Mouse (Mus musculus): Measurements from ENCODE around the gene Arid2. TPM values are rescaled to one million over a fixed set of nuclear protein-coding genes. Genes with fewer than 3 reads are reported as not detected.
A peak's percentile ranks its signal among the peaks of the same experiment; 100 is the strongest.
"Not testable (repeated sequence)": the region's sequence is repeated elsewhere in the genome, so short reads cannot be mapped to it uniquely, and the experiment has no call there.

The Arid2 gene
- total RNA-seq (2014; fragmentation: Nextera tagmentation), result 41.7 and 64.9 TPM in 2 replicates
- 33.8 and 38.6 TPM in 2 replicates for total RNA-seq (2017)

DNA sequence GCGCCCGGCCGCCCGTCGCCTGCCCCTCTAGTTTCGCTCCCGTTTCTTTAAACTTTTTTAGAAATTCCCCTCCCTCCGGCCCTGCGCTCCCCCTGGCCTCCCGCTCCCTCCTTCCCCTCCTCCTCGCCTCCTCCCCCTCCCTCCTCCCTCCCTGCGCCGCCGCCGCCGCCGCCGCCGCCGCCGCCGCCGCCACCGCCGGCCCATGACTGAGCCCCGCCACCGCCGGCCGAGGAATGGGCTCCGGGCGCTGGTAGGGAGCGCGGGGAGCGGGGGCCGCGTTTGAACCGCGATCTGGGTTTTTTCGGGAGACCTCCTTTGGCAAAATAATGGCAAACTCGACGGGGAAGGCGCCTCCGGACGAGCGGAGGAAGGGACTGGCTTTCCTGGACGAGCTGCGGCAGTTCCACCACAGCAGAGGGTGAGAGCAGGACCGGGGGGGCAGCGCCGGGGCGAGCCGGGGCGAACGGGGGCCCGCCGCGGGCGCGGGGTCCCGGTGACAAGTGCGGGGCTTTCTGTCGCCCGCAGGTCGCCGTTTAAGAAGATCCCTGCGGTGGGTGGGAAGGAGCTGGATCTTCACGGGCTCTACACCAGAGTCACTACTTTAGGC, at the start of gene Arid2:
Gene Arid2, plus strand, starts transcription at position 150 of the 607 bp plus-strand sequence.
- ATAC-seq (replicated peaks; ENCODE audit: poor library complexity, severe bottlenecking), result peak; percentile 6; the same call in 1 of the 2 replicates

DNA sequence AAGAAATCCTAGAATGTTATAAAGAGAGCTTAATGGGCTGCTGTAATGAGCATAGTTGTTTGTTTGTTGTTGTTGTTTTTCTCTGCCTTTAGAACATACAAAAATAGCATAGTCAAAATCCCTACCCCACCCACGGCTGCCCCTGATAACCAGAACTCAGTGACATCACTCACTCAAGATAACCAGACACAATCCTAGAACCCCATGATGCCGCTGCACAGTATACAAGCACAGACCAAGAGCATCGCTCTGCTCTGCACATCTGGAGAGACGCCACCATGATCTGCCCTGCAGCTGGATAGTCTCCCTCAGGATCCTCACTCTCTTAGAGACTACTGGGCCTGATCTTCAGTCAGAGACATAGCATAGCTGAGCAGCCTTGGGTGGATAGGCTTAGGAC, 49.2 kb upstream of the Arid2 start:
- ATAC-seq (replicated peaks; ENCODE audit: poor library complexity, severe bottlenecking), result no peak

DNA sequence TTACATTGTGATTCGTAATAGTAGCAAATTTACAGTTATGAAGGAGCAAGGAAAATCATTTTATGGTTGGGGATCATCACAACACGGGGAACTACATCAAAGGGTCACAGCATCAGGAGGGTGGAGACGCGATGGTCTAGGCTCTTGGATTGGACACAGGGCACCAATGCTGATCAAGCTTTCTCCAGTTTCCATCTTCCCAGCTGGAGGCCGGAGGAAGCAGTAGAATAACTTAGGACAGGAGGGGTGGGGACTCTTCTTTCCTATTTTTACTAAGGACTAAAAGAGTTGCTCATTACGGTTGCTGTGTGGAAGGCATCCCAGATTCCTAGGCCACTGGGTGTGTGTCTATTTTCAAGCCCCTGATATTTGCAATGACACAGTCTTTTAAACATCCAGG, 43.1 kb upstream of the Arid2 start:
- ATAC-seq (replicated peaks; ENCODE audit: poor library complexity, severe bottlenecking), result no peak

DNA sequence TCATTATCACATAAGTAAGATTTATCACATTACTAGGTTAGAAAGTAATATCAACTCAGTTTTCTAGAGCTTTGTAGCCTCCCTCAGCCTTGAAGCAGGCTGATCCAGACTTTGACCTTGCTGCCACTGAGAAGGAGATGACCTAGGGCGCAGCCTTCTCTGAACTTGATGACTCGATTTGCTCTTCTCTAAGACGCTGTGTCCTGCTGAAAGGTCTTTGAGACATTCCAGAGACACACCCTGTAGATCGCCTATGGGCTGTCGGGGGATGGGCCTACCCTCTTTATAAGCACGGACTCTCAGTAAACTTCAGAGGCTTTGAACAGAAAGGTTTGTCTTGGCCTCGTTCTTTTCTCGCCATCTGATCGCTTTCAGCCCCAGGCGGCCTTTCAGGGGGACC, 42.6 kb upstream of the Arid2 start:
- ATAC-seq (replicated peaks; ENCODE audit: poor library complexity, severe bottlenecking), result not testable (repeated sequence)

DNA sequence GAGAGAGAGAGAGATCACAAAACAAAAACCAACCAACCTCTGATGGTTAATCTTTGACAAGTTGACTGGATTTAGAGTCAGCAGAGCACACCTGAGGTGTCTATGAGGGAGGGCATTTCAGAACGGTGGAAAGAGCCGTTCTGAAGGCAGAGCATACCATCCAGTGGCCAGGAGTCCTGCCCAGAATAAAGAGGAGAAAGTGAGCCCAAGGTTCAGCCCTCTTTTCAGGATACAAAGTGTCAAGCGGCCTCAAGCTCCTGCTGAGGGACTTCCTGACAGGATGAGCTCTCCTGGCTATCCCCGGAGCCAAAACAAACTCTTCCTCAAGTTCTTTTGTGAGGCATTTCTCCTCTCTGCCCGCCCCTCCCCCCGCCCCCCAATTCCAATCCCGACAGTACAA, 33.5 kb upstream of the Arid2 start:
- no peak for ATAC-seq (replicated peaks; ENCODE audit: poor library complexity, severe bottlenecking)

DNA sequence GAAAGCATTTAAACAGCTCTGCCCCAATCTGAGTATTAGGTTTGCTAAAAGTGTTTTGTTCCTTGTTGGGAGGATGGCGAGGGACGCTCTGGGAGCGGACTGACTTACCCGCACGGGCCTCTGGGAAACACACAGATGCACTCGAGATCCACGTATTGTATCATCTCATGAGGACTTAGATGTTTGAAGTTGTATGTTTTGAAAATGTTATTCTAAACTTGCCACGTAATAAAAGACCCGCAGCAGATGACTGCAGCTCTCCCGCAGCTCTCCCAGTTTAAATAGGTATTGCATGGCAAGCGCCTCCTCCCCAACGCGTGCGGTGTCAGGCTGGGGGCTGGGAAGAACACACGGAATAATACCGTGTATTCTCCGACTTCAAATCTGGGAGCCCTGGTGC, 33.0 kb upstream of the Arid2 start:
- ATAC-seq (replicated peaks; ENCODE audit: poor library complexity, severe bottlenecking), result no peak

DNA sequence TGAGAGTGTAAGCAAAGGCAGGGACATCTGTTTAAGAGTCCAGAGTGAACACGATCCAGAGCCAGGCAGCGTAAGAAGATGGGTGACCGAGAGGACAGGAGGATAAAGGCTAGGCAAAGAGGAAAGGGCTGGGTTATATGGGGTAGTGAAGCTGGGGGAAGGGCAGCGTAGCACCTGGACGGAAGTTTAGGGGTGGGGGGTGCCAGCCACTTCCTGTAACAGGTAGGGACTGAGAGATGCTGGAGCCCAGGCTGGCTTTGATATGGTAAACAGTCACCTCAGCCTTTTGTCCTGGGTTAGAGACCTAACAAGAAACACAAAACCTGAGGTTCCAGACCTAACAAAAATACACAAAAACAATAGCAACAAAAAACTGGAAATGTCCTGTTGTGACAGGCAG, 29.5 kb upstream of the Arid2 start:
- no peak for ATAC-seq (replicated peaks; ENCODE audit: poor library complexity, severe bottlenecking)

DNA sequence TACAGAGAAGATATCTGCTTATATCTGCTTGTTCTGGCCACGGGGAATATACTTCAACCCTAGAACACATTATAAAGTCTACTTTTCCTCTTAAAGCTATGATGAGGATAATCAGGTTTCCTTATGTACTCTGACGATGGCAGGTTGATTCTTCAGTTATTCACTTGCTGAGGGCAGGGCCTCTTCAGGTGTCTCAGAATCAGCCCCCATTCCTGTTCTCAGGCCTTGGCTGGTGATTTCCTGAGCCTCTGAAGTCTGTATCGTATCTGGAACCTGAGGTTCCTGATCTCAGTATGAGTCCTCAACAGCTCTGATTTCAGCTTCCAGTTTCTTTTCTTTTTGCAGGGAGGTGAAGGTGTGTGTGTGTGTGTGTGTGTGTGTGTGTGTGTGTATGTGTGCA, 22.7 kb upstream of the Arid2 start:
- no peak for ATAC-seq (replicated peaks; ENCODE audit: poor library complexity, severe bottlenecking)

DNA sequence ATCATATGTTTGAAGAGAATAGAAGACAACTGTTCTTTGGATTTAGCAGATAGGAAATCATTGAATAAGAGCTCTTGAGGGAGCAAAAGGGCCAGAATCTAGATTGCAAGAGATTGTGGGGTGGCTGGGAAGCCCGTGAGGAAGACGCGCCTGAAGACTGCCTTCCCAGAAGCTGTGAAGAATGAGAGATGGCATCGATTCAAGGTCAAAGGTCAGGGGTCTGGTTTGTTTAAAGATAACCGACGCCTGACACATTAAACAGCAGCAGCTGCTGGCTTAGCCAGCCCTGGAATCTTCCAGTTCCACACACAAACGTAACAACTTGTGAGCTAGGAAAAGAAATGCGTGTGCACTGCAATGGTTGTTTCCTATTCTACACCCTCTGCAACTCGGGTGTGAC, 19.4 kb upstream of the Arid2 start:
- no peak for ATAC-seq (replicated peaks; ENCODE audit: poor library complexity, severe bottlenecking)

DNA sequence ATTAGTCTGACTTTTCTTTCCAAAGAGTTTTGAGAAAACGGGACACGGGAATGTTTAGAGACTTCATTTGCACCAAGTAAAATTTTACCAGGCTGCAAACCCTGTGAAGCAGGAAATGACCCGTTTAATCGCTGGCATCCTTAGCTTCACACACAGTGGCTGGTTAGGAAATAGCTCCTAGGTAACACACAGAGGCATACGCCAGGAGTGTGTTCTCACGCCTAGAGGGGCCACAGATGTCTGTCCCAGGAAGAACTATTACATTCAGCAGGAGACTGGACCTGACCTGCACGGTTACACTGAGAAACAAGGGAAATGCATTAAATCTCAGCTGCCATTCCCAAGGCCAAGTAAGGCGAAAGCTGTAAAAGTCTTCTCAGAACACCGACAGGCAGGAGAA, 18.7 kb upstream of the Arid2 start:
- ATAC-seq (replicated peaks; ENCODE audit: poor library complexity, severe bottlenecking), result no peak

DNA sequence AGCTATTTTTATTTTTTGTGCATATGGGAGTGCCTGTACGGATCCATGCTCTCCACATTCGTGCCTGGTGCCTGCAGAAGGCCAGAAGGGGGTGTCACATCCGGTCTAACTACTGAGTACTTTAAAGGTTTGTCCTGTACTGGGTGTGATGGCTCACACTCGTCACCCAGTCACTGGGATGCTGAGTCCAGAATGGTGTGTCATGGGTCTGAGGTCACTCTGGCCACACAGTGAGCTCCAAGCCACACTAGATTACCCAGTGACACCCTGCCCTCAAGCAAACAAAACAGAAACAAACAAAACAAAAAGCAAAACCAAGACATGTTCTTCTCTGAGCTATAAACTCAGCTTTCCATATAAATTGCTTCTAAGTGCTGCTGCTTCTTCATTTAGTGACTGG, 17.9 kb upstream of the Arid2 start:
- ATAC-seq (replicated peaks; ENCODE audit: poor library complexity, severe bottlenecking), result no peak

DNA sequence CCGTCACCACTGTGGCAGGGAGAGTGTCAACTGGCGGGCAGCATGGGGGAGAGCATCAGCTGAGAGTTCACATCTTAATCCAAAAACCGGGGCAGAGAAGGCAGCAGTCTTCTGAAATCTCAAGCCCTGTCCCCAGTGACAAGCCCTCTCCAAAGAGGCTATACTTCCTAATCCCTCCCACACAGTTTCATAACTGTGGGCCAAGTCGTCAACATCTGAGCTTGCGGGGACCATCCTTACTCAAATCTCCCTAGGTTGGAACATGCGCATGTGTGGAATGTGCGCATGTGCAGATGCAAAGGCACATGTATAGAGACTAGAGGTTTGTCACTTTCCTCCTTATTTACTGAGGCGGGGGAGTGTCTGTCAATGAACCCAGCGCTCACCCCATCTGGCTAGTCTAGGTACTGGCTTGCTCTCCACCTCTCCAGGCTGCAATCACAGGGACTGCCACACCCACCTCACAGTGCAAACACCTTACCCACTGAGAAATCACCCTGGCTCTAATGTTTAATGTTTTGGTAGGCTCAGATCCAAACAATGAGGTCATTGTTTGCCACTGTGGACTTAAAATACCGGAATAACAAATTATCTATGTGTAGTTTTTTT, 16.9 kb upstream of the Arid2 start:
- ATAC-seq (replicated peaks; ENCODE audit: poor library complexity, severe bottlenecking), result no peak

DNA sequence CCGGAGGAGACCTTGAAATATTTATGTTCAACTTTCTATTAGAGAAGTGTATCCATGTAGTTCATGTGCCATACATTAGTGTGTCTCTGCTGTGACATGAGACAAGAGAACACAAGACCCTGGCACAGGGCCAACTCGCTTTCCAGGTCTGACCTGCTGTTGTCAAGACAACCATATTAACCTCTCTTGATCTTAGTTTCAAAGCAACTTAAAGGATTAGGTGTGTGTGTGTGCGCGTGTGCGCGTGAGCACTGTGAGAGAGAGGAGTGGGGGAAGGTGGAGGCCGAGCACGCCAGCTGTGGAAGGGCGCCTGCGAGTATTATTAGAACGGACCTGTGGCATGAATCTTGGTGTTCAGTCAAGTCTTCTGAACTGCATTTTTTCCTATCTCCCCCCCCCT, 15.0 kb upstream of the Arid2 start:
- ATAC-seq (replicated peaks; ENCODE audit: poor library complexity, severe bottlenecking), result no peak

DNA sequence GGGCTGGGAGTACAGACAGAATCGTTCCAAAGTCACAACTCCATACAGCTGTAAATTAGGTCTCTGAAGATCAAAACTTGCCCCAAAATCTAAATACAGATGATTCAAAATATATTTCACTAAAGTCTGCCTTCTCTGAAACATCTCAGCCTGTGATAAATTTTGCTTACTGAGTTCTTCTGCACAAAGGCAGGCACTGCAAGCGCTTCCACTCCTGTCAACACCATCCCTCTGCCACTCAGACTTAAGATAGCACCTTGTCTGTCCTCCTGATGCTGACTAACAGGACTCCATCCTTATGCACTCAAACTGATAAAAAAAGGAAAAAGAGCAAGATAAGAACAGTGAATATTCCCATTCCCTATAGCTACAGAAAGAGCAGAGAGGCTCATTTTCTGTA, 13.0 kb upstream of the Arid2 start:
- ATAC-seq (replicated peaks; ENCODE audit: poor library complexity, severe bottlenecking), result no peak

DNA sequence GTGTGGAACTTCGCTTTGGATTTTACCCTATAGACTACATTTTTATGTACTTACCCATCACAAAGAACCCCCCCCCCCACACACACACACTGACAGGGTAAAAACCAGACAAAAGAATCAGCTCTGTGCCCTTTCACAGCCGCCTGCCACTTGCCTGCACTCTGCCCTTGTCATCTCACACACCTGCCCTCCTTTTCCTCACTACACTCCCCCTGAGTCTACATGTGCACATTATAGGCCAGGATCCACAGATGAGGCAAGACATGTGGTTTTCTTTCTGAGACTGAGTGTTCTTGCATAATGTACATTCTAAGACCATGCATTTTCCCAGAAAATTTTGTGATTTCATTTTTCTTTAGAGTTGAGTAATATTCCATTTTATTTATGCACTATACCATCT, 12.1 kb upstream of the Arid2 start:
- ATAC-seq (replicated peaks; ENCODE audit: poor library complexity, severe bottlenecking), result peak; percentile 86

DNA sequence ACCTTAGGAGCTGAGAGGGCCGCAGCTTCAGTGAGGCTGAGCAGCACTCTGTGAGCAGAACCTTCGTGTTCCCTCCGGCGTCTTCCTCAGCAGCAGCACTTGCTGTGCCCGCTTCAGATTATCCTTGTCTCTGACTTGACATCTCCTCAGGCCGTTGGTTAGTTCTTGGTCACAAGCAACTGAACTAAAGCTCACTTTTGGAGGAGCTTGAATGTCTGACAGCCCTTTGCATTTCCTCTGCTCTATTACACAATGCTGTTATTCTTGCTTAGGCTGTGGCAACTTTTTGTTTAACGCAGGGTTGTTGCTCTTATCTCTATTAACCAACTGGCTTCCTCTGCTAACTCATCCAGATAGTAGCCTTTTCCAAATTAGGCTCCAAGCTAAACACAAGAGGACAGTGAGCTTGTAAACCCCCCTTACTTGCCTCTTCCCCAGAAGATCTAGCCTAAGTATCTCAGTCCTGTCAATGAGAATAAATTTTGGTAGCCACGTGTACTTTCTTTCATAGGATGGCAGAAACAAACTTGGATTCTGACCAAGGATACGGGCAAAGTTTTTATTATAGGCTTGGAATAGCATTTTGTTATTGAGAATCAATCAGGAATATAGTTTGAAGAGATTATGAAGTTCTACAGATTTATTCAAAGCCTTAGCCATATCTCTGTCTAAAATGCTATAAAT, 11.4 kb upstream of the Arid2 start:
- peak; percentile 78 for ATAC-seq (replicated peaks; ENCODE audit: poor library complexity, severe bottlenecking)

DNA sequence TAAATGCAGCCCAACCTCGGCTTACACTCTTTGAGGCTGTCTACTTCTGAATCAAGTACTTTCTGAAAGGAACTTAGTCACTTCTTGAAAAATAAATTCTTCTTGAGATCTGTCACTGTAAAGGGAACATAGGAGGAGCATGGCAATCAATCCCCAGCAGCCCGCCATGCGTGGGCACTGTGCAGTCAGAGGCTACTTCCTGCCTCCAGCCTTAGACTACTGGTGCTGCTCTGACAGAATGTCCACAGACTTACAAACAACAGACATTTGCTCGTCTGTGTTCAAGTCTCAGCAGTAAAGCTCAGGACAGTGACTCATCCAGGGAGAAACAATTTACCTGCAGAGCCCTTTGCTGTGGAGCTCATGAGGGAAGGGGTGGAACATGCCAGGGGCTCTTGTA, 10.3 kb upstream of the Arid2 start:
- peak; percentile 50 for ATAC-seq (replicated peaks; ENCODE audit: poor library complexity, severe bottlenecking)

DNA sequence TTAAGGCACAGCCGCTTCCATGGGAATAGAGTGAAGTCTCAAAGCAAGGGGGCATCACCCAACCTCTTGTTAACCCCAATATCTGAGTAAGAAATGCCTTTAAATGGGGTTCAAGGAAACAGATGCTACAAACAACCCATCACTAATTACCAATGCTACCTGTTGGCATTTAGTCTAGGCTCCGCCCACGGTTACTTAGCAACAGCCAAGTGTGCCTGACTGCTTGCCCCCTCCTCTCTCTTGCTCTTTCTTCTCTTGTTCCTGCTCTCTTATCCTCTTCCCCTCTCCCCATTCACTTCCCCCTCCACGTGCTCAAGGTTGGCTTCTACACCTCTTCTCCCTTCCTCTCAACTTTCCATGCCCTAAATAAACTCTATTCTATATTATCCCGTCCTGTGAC, 6.1 kb upstream of the Arid2 start:
- no peak for ATAC-seq (replicated peaks; ENCODE audit: poor library complexity, severe bottlenecking)

DNA sequence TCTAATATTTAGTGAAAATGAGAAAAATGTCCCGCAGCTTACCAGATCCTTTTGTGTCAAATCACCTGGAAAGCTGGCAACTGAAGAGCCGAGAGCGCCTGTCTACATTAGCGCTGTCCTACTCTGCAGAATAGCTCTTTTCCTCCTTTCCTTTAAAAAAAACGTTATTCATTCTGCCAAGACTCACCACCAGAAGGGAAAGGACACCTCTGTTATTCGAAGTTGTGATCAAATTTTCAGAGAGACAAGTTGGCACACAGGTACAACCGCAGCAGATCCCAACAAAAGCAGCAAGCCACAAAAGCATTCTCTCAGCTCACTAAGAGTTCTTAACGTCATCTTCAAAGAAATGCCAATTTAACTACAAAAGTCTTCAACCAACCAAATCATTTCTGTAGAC, 4.2 kb upstream of the Arid2 start:
- ATAC-seq (replicated peaks; ENCODE audit: poor library complexity, severe bottlenecking), result no peak

DNA sequence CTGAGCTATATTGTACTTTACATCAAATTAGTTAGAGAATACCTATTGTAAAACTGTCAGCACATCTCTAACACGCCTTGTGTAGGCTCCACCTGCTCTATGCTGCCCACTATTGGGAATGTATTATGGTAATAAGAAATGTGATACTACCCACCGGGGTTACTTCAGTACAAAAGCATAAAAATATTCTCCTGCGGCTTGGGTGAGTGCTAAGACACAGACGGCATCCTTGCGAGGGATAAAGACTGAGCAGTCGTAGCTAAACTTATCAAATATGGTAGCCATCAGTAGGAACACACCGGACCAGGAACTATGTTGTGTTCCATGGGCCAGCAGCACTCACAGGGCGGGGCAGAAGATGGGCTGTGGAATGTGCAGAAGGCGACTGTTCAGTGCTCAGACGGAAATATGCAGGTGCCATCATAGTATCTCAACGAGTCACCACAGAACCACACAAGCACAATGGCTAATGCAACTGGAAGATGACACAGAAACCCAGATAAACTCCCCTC, 3.3 kb upstream of the Arid2 start:
- ATAC-seq (replicated peaks; ENCODE audit: poor library complexity, severe bottlenecking), result peak; percentile 10; the same call in 1 of the 2 replicates

DNA sequence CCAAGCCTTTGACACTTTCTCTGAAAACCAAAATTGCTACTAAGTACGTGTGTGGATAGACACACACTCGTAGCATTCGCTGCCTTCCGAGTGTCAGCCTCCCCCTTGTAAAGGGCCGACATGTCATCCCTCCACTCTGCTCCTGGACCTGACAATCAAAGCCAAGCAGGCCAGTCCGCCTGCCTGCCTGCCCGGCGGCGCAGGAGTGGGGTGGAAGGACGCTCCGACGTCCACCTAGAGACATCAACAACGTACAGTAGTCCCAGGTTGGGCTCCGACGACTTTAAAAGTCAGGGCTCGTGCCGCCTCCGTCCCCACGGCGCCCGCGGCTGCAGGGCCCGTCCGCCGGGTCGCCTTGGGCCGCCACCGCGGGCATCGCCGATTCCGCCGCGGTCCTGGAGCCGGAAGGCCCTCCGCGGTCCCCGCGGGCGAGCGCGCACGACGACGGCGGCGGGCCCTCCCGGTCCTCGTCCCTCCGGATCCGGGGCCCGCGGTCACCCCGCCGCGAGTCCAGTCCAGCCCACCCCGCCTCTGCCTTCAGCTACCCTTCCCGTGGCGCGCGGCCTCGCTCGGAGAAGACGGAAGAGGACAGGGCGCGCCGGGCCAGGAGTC, 2.5 kb upstream of the Arid2 start:
- no peak for ATAC-seq (replicated peaks; ENCODE audit: poor library complexity, severe bottlenecking)
